Mouse (Mus musculus): ENCODE data around the gene Gm26920.

DNA sequence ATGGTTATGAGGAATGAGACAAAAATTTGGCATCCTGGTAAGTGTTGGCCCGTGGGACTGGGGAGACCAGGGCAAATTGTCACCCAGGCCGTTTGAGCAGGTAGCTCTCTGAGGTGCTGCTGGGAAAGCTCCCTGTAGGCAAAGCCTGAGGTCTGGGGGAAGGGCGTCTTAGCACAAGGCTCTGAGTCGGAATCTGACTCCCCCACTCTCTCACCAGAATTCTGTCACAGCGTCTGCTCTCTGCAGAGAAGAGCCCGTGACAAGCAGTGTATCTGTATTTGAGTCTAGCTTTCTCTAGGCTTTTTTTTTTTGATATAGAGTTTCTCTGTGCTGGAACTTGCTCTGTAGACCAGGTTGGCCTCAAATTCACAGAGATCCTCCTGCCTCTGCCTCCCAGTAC lies 73.0 kb downstream of the Gm26920 start:
- TF ChIP-seq GATA1 (IDR thresholded peaks at IDR 0.05; ENCODE audit: borderline replicate concordance, low read length): no peak
- no peak for TF ChIP-seq CTCF (IDR thresholded peaks at IDR 0.05; ENCODE audit: low read depth, low read length)
- TF ChIP-seq POLR2AphosphoS5 (IDR thresholded peaks at IDR 0.05; ENCODE audit: insufficient replicate concordance, low read depth, low read length): no peak
- TF ChIP-seq TAL1 (conservative IDR thresholded peaks at IDR 0.05; ENCODE audit: low read depth, low read length): no peak

Data from G1E (cell line).